Comparison of ENCODE assay signal across 8 mouse cellular contexts in the genomic region with DNA sequence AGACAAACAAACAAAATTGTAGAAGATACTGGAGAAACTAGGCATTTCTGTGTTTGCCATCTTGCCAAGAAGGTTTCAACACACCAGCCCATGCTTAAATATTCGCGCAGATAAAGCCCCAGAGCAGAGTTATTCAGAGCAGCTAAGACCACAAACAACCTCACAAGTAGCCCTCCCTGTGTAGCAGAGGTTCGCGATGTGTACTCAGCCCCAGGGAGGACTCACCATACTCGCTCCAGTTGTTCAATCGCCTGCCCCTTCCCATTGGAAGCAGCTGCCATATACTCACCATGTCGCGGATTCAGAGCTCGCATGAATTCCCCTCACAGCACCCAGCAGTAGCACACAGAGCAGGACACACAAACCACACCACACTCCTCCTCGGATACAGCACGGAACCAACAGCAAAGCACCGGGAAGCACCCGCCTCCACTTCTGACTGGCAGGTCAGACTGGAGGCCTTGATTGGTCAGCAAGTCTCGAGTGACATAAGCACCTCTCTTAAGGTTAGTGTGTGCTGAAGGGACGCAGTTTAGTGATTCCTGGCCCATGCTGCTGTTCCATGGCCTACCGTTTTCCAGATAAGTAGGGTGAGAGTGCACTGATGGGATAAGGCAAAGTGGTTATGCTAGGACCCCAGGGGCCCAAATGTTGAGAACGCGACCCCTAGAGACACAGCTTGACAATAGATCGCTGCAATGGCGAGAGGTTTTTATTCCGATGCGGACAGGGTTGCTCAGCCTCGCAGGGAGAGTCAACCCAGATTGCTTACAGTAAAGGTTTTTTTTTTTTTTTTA. TPM values are rescaled to one million over a fixed set of nuclear protein-coding genes. Genes with fewer than 3 reads are reported as not detected.
DNase-seq lines count a peak whose midpoint lies in the region; ATAC-seq lines count a peak whose summit lies in the region.
"Not testable (repeated sequence)": the region's sequence is repeated elsewhere in the genome, so short reads cannot be mapped to it uniquely, and the experiment has no call there.

A gene (minus strand): TSS at position 381 of the 797 bp plus-strand sequence.

- peak within 1 kb of the TSS; percentile 81 for H3K27ac ChIP-seq in embryonic facial prominence, embryonic 10.5 days (replicated peaks)
- peak within 1 kb of the TSS; percentile 77 for H3K27ac ChIP-seq in intestine, embryonic 15.5 days

- peak within 1 kb of the TSS; percentile 61 for H3K4me3 ChIP-seq in embryonic facial prominence, embryonic 10.5 days
- peak within 1 kb of the TSS; percentile 53 for H3K4me3 ChIP-seq in intestine, embryonic 15.5 days (replicated peaks)

- peak; percentile 88 for DNase-seq in adrenal gland, postnatal 14 days
- peak; percentile 83 for DNase-seq in embryonic facial prominence, embryonic 10.5 days (ENCODE audit: low spot score)
- peak; percentile 44 to 71 for DNase-seq in gastrocnemius, postnatal 4 days (ENCODE audit: low spot score in 2 of 2)
- peak; percentile 80 for DNase-seq in left cerebral cortex, postnatal 14 days (ENCODE audit: low spot score in 2 of 2)
- peak; percentile 71 for DNase-seq in right cerebral cortex, postnatal 14 days
- DNase-seq in urinary bladder, postnatal 25 days (ENCODE audit: low spot score) = peak; percentile 62

- not testable (repeated sequence) for H3K9me3 ChIP-seq in embryonic facial prominence, embryonic 10.5 days; intestine, embryonic 15.5 days

- WGBS in embryonic facial prominence, embryonic 10.5 days = 1% methylated on average over 23 of the region's 23 CpGs
- under 1% methylated on average over 23 of the region's 23 CpGs for WGBS in intestine, embryonic 15.5 days

- H3K36me3 ChIP-seq in embryonic facial prominence, embryonic 10.5 days (replicated peaks); intestine, embryonic 15.5 days: not testable (repeated sequence)

- not testable (repeated sequence) for H3K27me3 ChIP-seq in embryonic facial prominence, embryonic 10.5 days (replicated peaks; ENCODE audit: low read depth, poor library complexity, severe bottlenecking); intestine, embryonic 15.5 days (replicated peaks)

- ATAC-seq in intestine, embryonic 15.5 days = peak; percentile 100
- ATAC-seq in megakaryocyte-erythroid progenitor cell, adult 5-6 weeks (replicated peaks; ENCODE audit: low FRiP score, low TSS enrichment, poor library complexity, severe bottlenecking) = peak; percentile 100

- H3K9ac ChIP-seq in intestine, embryonic 15.5 days = peak within 1 kb of the TSS; percentile 59

- not testable (repeated sequence) for H3K4me1 ChIP-seq in embryonic facial prominence, embryonic 10.5 days; intestine, embryonic 15.5 days (replicated peaks)

- peak within 1 kb of the TSS; percentile 56 for H3K4me2 ChIP-seq in intestine, embryonic 15.5 days (replicated peaks)

- intact Hi-C loops in left cerebral cortex, postnatal 14 days (cut with DNase I) = not testable (repeated sequence)

RNA-seq across cellular contexts. Expression of the gene that starts here (rescaled TPM):
- total RNA-seq in adrenal gland, postnatal 14 days (2021) = 4.6 and 5.3 TPM in 2 replicates
- polyA plus RNA-seq in embryonic facial prominence, embryonic 10.5 days (2016; fragmentation: Nextera tagmentation; extraction: Ambion mirVana) = 9.9 and 11.7 TPM in 2 replicates
- total RNA-seq in gastrocnemius, postnatal 4 days (2021) = 1 to 10 TPM; 5.0 to 5.3 TPM
- polyA plus RNA-seq in intestine, embryonic 15.5 days (2015; fragmentation: Nextera tagmentation; extraction: Ambion mirVana) = 6.0 and 6.9 TPM in 2 replicates
- 1 to 10 TPM; 5.7 to 6.2 TPM for total RNA-seq in left cerebral cortex, postnatal 14 days (2021)
- total RNA-seq in megakaryocyte-erythroid progenitor cell, adult 5-6 weeks (2014; fragmentation: Nextera tagmentation) = 6.7 and 6.9 TPM in 2 replicates
- 1.6 and 5.6 TPM in 2 replicates for total RNA-seq in megakaryocyte-erythroid progenitor cell, adult 5-6 weeks (2017)

Comparison
In these comparisons a context has a peak if more than half of its experiments do, and no peak if none do; other contexts are left out.
1. Peak in every context shown above with its lines: DNase-seq, ATAC-seq, H3K4me3 ChIP-seq and H3K27ac ChIP-seq.